Mouse (Mus musculus) forebrain, embryonic 11.5 days (tissue): ENCODE measurements around the gene Cpsf3. TPM values are rescaled to one million over a fixed set of nuclear protein-coding genes. Genes with fewer than 3 reads are reported as not detected.

Experiments
- ATAC-seq: fragments of 200-750 bp; cut with Nextera tagmentation; replicated peaks from 2 replicates; pipeline ENCODE4 v1.8.0; 2017; ENCODE audit warnings: moderate TSS enrichment; ENCODE audit not compliant: low FRiP score
- DNase-seq: peaks from one replicate; pipeline ENCODE4 v3.0.0-alpha.2; 2017; ENCODE audit warnings: low spot score
- H3K27ac ChIP-seq: fragments of 300-500 bp; sonication (generic); 2 replicates; pipeline ENCODE4 v1.5.1; 2014; ENCODE audit warnings: low read depth, low read length
- H3K27me3 ChIP-seq: fragments of 300-500 bp; sonication (generic); 2 replicates; pipeline ENCODE4 v1.6.1; 2014; ENCODE audit warnings: mild to moderate bottlenecking, low read length, mixed read lengths; ENCODE audit not compliant: control insufficient read depth, insufficient read depth
- H3K36me3 ChIP-seq: fragments of 300-500 bp; sonication (generic); 2 replicates; pipeline ENCODE4 v1.6.1; 2014; ENCODE audit warnings: mild to moderate bottlenecking, low read length, moderate library complexity, mixed read lengths; ENCODE audit not compliant: control insufficient read depth, insufficient read depth
- H3K4me1 ChIP-seq: fragments of 300-500 bp; sonication (generic); replicated peaks from 2 replicates; pipeline ENCODE4 v1.6.1; 2014; ENCODE audit warnings: low read length, mixed read lengths; ENCODE audit not compliant: control insufficient read depth, insufficient read depth
- H3K4me2 ChIP-seq: fragments of 300-500 bp; sonication (generic); 2 replicates; pipeline ENCODE4 v1.6.1; 2014; ENCODE audit warnings: low read depth, mild to moderate bottlenecking, low read length, moderate library complexity, mixed read lengths; ENCODE audit not compliant: severe bottlenecking
- H3K4me3 ChIP-seq: fragments of 300-500 bp; sonication (generic); 2 replicates; pipeline ENCODE4 v1.5.1; 2014; ENCODE audit warnings: low read depth, low read length
- H3K9ac ChIP-seq: fragments of 300-500 bp; sonication (generic); 2 replicates; pipeline ENCODE4 v1.6.1; 2014; ENCODE audit warnings: low read length
- H3K9me3 ChIP-seq: fragments of 300-500 bp; sonication (generic); 2 replicates; pipeline ENCODE4 v1.6.1; 2016; ENCODE audit warnings: low read length, mixed read lengths; ENCODE audit not compliant: control insufficient read depth
- WGBS: fragments of 180-500 bp; shearing (Covaris S2); extraction: QIAGEN DNeasy Blood & Tissue Kit; methylation state at CpG from one replicate; pipeline ENCODE4 v1.1.7; 2014; 5-methylcytosine and 5-hydroxymethylcytosine counted together
- polyA plus RNA-seq: library from polyadenylated mRNA; unstranded; fragments of >200 nt; fragmentation: Nextera tagmentation; extraction: Ambion mirVana; gene quantifications from 2 replicates; pipeline ENCODE4 v1.2.1, GENCODE M21; 2014

Gene Cpsf3
- polyA plus RNA-seq, 1 experiment from 2014 or later = 130 TPM

DNA sequence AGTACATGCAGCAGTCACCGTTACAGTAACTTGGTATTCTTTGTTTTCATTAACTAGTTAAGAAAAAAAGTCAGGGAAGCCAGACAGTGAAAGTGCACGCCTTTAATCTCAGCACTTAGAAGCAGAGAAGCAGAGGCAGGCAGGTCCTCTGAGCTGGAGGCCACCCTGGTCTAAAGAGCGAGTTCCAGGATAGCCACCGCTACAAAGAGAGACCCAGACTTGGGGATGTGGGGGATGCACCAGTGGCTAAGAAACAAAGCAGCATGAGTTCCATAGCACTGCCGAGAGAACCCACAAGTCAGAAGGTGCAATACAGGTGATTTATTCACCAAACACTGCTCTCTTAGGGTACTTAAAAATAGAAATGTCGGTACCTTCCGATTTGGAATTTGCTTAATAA is 47.8 kb downstream of the Cpsf3 start:
- Histone ChIP-seq H3K4me3 (no peak overlapping the region), H3K4me2 (no peak overlapping the region), H3K4me1 (no peaks in the 10 kb centered on the region), H3K9me3 (no peaks in the 10 kb centered on the region), H3K36me3 (no peaks in the 10 kb centered on the region; the same call in 1 of the 2 replicates), H3K9ac (no peak overlapping the region), H3K27ac (no peak overlapping the region), H3K27me3 (no peaks in the 10 kb centered on the region)
- DNase-seq (no peak), ATAC-seq (no peak)
- WGBS = 93% methylated on average over 7 of the region's 7 CpGs

DNA sequence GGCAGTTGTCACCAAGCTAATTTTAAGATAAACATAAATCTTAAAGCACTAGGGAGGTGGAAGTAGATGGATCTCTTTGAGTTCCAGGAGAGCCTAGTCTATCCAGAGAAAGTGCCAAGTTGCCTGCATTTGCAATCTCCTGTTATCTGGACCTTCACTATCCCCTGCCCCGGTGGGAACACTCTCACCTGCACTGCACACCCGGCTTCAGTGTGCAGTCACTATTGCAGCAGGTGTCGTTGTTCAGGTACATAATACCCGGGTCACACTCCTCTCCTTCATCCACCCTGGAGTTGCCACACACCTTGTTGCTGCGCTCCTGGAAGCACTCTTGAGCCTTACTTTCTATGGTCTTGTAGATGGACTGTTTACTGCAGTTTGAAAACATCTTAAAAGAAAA is 48.6 kb downstream of the Cpsf3 start:
- Histone ChIP-seq H3K27ac (no peak overlapping the region), H3K4me2 (no peak overlapping the region), H3K27me3 (no peaks in the 10 kb centered on the region), H3K4me3 (no peak overlapping the region), H3K9me3 (no peaks in the 10 kb centered on the region), H3K4me1 (no peaks in the 10 kb centered on the region), H3K9ac (no peak overlapping the region), H3K36me3 (no peaks in the 10 kb centered on the region; the same call in 1 of the 2 replicates)
- no peak for DNase-seq
- ATAC-seq = no peak
- 92% methylated on average over 5 of the region's 5 CpGs for WGBS

DNA sequence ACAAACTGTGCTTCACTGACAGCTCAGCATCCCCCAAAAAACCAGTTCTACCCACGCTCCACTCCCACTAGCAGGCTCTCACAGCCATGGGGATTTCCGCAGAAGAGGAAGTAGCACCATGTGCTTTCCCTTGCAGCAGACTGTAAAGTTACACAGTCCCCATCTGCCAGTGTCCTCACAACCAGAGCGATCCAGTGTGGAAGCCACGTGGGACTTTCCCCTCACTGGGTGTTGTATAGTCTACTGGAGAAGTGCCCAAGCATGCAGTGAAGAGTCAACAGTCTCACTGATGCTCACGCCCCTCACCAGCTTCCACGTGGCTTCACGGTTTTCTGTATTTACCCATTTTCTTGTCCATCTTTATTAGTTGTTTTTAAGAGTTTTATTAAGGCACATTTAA is 50.7 kb downstream of the Cpsf3 start:
- Histone ChIP-seq H3K9me3 (no peaks in the 10 kb centered on the region), H3K27ac (no peak overlapping the region), H3K36me3 (no peaks in the 10 kb centered on the region; the same call in 1 of the 2 replicates), H3K9ac (no peak overlapping the region), H3K27me3 (no peaks in the 10 kb centered on the region), H3K4me1 (no peaks in the 10 kb centered on the region), H3K4me3 (no peak overlapping the region), H3K4me2 (no peak overlapping the region)
- no peak for DNase-seq
- no peak for ATAC-seq
- 94% methylated on average over 7 of the region's 7 CpGs for WGBS

DNA sequence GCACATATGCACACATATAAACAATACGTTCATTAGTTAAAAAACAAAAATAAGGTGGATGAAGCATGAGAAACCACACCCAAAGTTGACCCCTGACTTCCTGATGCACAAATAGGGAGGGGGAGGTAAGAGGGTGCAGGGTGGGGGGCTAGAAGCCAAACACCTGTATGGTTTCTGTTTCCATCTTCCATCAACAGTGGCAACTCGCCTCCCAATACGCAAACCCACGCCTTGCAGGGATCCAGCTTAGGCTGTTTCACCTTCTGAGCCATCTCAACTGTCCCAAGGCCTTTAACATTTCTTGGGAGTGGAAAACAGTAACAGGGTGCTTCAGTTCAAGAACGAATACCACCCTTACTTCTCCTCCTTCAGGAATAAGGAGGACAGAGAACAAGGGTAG is 52.0 kb downstream of the Cpsf3 start:
- 93% methylated on average over 5 of the region's 5 CpGs for WGBS

DNA sequence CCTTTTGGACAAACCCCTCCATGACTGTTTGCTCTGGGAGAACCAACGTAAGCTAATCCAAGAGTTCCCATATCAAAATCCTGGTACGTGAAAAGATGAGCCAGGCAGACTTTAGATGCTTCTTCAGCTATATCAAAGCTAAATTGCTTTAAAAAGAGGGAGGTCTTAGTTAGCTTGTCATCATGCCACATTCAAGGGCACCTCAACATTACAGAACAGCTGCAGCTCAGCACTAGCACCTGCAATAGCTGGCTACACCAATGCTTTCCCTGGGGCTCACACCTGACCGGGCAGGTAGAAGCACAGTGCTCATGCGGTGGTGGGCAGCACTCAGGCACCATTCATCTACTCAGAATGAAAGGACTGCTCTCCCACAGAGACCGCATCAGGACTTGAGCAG is 55.5 kb downstream of the Cpsf3 start:
- no peak overlapping the region for H3K27ac ChIP-seq
- H3K4me3 ChIP-seq = no peak overlapping the region
- no peaks in the 10 kb centered on the region for H3K4me1 ChIP-seq
- H3K9ac ChIP-seq = no peak overlapping the region
- H3K9me3 ChIP-seq = no peaks in the 10 kb centered on the region
- DNase-seq (no peak), ATAC-seq (no peak)
- H3K27me3 ChIP-seq = no peaks in the 10 kb centered on the region
- peaks cover 2% of the 10 kb centered on the region; the same call in 1 of the 2 replicates for H3K36me3 ChIP-seq
- no peak overlapping the region for H3K4me2 ChIP-seq
- WGBS = 97% methylated on average over 5 of the region's 5 CpGs

More for the DNA sequence above, 52.0 kb downstream of the Cpsf3 start:
- Histone ChIP-seq H3K4me3 (no peak overlapping the region), H3K36me3 (no peaks in the 10 kb centered on the region; the same call in 1 of the 2 replicates), H3K9ac (no peak overlapping the region), H3K4me2 (no peak overlapping the region), H3K27ac (no peak overlapping the region), H3K9me3 (no peaks in the 10 kb centered on the region), H3K27me3 (no peaks in the 10 kb centered on the region), H3K4me1 (no peaks in the 10 kb centered on the region)
- ATAC-seq (no peak), DNase-seq (no peak)

DNA sequence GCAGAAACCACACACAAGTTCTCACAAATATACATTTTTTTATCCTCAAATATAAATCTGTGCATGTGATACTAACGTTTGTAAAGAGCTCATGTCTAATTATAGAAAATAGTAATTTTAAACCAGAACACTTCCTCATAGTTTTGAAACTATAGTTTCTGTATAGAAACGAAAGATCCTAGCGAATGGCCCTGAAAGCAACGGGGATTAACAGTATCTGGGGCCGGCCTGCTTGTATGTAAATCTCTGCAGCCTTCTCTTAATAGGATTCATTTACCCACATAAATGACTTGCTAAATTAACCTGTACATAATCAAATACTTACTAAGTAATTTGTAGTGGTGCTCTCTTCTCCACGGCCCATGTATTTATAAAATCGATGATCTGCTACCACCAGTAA is 61.8 kb downstream of the Cpsf3 start:
- peaks cover 9% of the 10 kb centered on the region; the same call in 1 of the 2 replicates for H3K36me3 ChIP-seq
- 90% methylated on average over 7 of the region's 7 CpGs for WGBS

DNA sequence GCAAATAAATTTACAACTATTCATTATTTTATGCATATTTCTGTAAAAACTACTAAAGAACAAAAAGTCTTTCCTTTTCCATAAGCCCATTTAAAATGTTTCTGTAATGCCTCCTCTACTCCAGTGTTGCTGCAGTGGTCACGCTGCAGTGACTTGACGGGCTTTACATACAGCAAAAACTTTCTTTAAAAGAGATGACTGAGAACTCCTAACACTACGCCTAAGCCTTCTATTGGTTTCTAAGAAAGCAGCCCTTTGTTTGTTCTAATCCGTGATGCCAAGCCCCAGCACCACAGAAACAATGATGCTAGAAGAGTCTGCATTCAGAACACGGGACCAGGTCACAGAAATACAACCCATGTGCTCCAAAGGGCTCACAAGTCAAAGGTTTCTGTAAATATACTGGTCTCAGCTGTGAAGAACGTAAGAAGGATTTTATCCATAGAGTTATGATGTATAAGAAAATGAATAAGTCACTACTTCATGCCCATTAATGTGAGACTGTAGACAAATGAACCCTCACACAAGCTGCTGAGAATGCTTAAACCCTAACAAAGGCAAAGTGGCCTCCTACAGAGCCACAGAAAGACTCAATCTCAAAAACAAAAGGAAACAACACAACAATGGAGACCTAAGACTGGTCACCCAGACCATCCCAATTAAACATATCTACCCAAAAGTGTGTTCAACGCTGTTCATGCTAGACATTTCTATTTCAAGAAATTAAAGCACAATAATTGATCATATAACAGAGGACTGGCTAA is 65.1 kb downstream of the Cpsf3 start:
- 0 out of 2 replicates have a peak, but pooled peaks have one; percentile 33 for ATAC-seq
- Histone ChIP-seq H3K27ac (no peak overlapping the region), H3K36me3 (peaks cover 14% of the 10 kb centered on the region; the same call in 1 of the 2 replicates), H3K9me3 (peaks cover 3% of the 10 kb centered on the region; the same call in 1 of the 2 replicates), H3K4me3 (no peak overlapping the region), H3K27me3 (no peaks in the 10 kb centered on the region), H3K9ac (no peak overlapping the region), H3K4me1 (no peaks in the 10 kb centered on the region; the same call in 1 of the 2 replicates), H3K4me2 (no peak overlapping the region)
- 11% methylated on average over 7 of the region's 7 CpGs for WGBS
- no peak for DNase-seq

More for the DNA sequence above, 61.8 kb downstream of the Cpsf3 start:
- H3K4me3 ChIP-seq = no peak overlapping the region
- DNase-seq (no peak), ATAC-seq (no peak)
- no peaks in the 10 kb centered on the region for H3K27me3 ChIP-seq
- H3K9me3 ChIP-seq = peaks cover 2% of the 10 kb centered on the region; the same call in 1 of the 2 replicates
- H3K4me2 ChIP-seq = no peak overlapping the region
- H3K27ac ChIP-seq = no peak overlapping the region
- no peaks in the 10 kb centered on the region; the same call in 1 of the 2 replicates for H3K4me1 ChIP-seq
- H3K9ac ChIP-seq = no peak overlapping the region

DNA sequence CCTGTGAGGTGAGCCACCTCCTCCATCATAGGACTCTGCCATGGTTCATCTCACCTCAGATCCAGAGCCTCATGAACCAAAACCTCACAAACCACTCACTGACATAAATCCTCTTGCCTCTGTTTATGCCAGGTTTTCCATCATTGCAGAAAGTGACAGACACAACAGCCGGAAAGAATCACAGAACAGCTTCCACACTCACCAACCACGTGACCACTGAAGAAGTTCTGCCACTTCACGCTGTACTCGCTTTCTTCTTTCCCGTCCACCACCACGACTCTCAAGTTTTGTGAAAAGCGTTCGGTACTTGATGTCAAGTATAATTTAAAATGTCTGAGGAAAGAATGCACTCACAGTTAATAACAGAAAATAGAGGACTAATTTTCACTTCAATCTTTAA is 68.5 kb downstream of the Cpsf3 start:
- peaks cover 12% of the 10 kb centered on the region; the same call in 1 of the 2 replicates for H3K36me3 ChIP-seq
- no peak for DNase-seq
- 97% methylated on average over 8 of the region's 8 CpGs for WGBS

DNA sequence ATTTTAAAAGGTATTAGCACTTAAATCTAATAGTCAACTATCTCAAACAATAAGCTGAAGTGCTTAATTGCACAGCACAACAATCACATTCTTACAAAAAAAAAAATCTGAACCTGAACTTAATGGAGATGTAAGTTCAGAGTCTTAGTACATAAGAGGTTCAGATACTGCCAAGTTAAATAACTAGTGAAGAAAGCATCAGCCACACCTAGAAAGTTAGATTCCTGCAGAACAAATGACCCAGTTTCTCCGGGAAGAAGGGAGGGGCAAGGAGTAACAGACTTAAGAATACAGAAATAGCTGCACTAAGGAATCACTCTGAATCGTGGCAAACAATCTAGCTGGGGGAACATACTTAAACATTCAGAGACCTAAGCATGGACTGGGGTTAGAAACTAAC is 77.5 kb downstream of the Cpsf3 start:
- H3K27me3 ChIP-seq = no peaks in the 10 kb centered on the region
- H3K9ac ChIP-seq = no peak overlapping the region
- H3K36me3 ChIP-seq = no peaks in the 10 kb centered on the region
- H3K4me3 ChIP-seq = no peak overlapping the region
- no peak overlapping the region for H3K27ac ChIP-seq
- no peak for ATAC-seq
- no peaks in the 10 kb centered on the region for H3K9me3 ChIP-seq
- no peak overlapping the region for H3K4me2 ChIP-seq
- no peak for DNase-seq
- no peaks in the 10 kb centered on the region for H3K4me1 ChIP-seq
- WGBS = 83% methylated on average over 2 of the region's 2 CpGs

More for the DNA sequence above, 68.5 kb downstream of the Cpsf3 start:
- Histone ChIP-seq H3K4me3 (no peak overlapping the region), H3K9ac (no peak overlapping the region), H3K4me2 (no peak overlapping the region), H3K27me3 (no peaks in the 10 kb centered on the region), H3K4me1 (no peaks in the 10 kb centered on the region; the same call in 1 of the 2 replicates), H3K27ac (no peak overlapping the region), H3K9me3 (peaks cover 3% of the 10 kb centered on the region; the same call in 1 of the 2 replicates)
- ATAC-seq = no peak
